Mouse (Mus musculus): ENCODE results near the gene Gm45799. TPM values are rescaled to one million over a fixed set of nuclear protein-coding genes. Genes with fewer than 3 reads are reported as not detected.
A peak's percentile ranks its signal among the peaks of the same experiment; 100 is the strongest.

Gene Gm45799
- total RNA-seq, 1 experiment, result 9.2 TPM

DNA sequence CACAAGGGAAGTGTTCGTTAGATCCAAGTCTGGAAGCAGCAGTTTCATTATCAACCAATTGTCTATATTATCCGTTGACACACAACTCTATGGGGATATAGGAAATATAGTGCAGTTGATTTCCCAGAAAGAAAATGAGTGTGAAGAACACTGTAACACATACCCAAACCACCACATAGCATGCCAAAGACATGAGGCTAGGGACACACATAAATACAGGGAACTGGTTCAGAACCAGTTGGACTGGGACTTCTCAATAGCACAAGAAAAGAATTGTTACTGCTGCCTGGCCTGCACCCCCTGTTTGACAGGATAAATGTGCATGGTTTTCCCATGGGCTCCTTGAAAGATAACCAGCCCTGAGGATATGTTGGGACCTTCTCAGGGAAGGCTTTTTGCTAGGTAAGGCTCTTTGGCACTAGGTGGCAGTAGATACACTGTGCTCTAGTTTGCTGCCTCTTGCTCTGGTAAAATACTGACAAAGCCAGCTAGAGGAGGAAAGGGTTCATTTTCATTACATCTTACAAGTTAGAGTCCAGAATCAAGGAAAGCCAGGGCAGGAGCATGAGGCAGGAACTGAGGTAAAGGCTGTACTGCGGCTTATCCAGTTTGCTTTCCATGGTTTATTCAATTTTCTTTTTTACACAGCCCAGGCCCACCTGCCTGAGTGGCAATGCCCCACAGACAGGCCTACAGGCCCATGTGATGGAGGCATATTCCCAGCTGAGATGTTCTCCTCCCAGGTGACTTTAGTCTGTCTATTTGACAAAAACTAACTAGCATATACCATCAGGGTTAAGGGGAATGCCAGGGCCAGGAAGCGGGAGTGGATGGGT is 86.0 kb downstream of the Gm45799 start:
- in situ Hi-C loops (cut with MboI; ENCODE audit: low sequenced_read_pairs in 2 of 2, unreplicated experiment in 2 of 2), result no loop called here
- Histone ChIP-seq H3K36me3 (ENCODE audit: control insufficient read depth, insufficient read depth, low read length, poor library complexity, severe bottlenecking) (no peaks in the 10 kb centered on the region; the same call in 1 of the 2 replicates), H3K9ac (ENCODE audit: insufficient read depth, low read depth, low read length, poor library complexity, severe bottlenecking) (no peak overlapping the region), H3K4me1 (ENCODE audit: control insufficient read depth in 2 of 2, insufficient read depth in 2 of 2, low read length in 2 of 2, poor library complexity in 1 of 2) (no peaks in the 10 kb centered on the region), H3K27ac (ENCODE audit: insufficient read depth, low read depth, low read length, poor library complexity, severe bottlenecking) (no peak overlapping the region), H3K4me3 (ENCODE audit: insufficient read depth in 1 of 2, low read depth in 1 of 2, low read length in 2 of 2, poor library complexity in 1 of 2, severe bottlenecking in 1 of 2) (no peak overlapping the region), H3K9me3 (ENCODE audit: control insufficient read depth, insufficient read depth, low read depth, low read length) (no peaks in the 10 kb centered on the region)
- TF ChIP-seq MAFK (IDR thresholded peaks at IDR 0.05; ENCODE audit: insufficient read depth, low read depth, low read length), result no peak
- TF ChIP-seq ZNF384 (IDR thresholded peaks at IDR 0.05; ENCODE audit: low read depth, low read length), result no peak
- no peak for TF ChIP-seq CHD2 (IDR thresholded peaks at IDR 0.05; ENCODE audit: low read depth, low read length)
- TF ChIP-seq HCFC1 (IDR thresholded peaks at IDR 0.05; ENCODE audit: borderline replicate concordance, insufficient read depth, low read length), result no peak
- TF ChIP-seq ZC3H11A (IDR thresholded peaks at IDR 0.05; ENCODE audit: borderline replicate concordance, low read depth, low read length), result peak; percentile 43; the same call in 1 of the 2 replicates
- DNase-seq (ENCODE audit: low read depth, low spot score), result no peak

DNA sequence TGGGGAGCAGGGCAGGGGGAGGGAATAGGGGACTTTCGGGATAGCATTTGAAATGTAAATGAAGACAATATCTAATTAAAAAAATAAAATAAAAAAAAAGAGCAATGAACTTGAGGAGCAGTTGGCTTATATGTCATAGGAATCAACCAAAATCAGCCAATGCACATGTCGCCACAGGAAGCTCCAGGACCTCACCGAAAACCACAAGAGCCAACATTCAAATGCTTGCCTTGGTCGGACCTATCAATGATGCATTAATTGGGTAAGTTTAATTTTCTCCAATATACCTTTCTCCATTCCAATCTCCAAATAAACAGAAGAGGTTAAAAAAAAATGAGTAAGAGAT is 86.6 kb downstream of the Gm45799 start:
- H3K9me3 ChIP-seq (ENCODE audit: control insufficient read depth, insufficient read depth, low read depth, low read length), result no peaks in the 10 kb centered on the region
- no peaks in the 10 kb centered on the region; the same call in 1 of the 2 replicates for H3K36me3 ChIP-seq (ENCODE audit: control insufficient read depth, insufficient read depth, low read length, poor library complexity, severe bottlenecking)
- no peak for DNase-seq (ENCODE audit: low read depth, low spot score)
- H3K9ac ChIP-seq (ENCODE audit: insufficient read depth, low read depth, low read length, poor library complexity, severe bottlenecking), result no peak overlapping the region
- no peak overlapping the region for H3K27ac ChIP-seq (ENCODE audit: insufficient read depth, low read depth, low read length, poor library complexity, severe bottlenecking)
- no peaks in the 10 kb centered on the region for H3K4me1 ChIP-seq (ENCODE audit: control insufficient read depth in 2 of 2, insufficient read depth in 2 of 2, low read length in 2 of 2, poor library complexity in 1 of 2)
- no peak overlapping the region for H3K4me3 ChIP-seq (ENCODE audit: insufficient read depth in 1 of 2, low read depth in 1 of 2, low read length in 2 of 2, poor library complexity in 1 of 2, severe bottlenecking in 1 of 2)
- TF ChIP-seq ZNF384 (IDR thresholded peaks at IDR 0.05; ENCODE audit: low read depth, low read length) (no peak), HCFC1 (IDR thresholded peaks at IDR 0.05; ENCODE audit: borderline replicate concordance, insufficient read depth, low read length) (no peak), ZC3H11A (IDR thresholded peaks at IDR 0.05; ENCODE audit: borderline replicate concordance, low read depth, low read length) (no peak), CHD2 (IDR thresholded peaks at IDR 0.05; ENCODE audit: low read depth, low read length) (no peak), MAFK (IDR thresholded peaks at IDR 0.05; ENCODE audit: insufficient read depth, low read depth, low read length) (no peak)
- in situ Hi-C loops (cut with MboI; ENCODE audit: low sequenced_read_pairs in 2 of 2, unreplicated experiment in 2 of 2), result no loop called here

DNA sequence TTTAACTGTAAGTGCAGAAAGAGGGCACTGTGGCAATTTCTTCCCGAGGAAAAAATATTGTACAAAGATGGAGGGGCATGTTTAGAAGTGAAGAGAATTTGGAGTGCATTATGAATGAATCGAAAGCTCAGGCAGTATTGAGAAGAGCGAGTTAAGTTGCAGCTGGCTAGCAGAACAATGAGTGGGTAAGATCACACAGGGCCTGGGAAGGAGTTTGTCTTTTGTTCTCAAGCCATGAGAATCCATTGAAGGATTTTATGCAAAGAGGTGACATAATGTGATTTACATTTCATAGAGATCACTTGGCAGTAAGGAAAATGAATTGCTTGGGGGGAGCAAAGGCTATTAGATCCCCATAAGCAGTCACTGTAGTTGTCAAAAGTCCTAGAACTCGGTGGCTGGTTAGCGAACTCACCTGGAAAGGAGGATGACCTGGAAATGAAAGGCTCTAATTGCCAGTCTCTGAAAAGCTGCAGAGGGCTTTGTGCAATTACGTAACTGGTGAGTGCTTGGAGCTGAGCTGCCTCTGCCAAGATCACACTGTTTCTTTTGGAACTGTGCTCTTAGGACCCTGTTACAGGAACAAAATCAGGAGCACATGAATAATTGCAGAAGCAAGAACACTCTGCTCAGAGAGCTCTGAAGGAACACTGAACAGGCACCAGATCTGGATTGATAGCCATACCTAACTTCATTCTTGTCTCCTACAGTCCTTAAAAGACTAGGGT is 88.5 kb downstream of the Gm45799 start:
- in situ Hi-C loops (cut with MboI; ENCODE audit: low sequenced_read_pairs in 2 of 2, unreplicated experiment in 2 of 2), result no loop called here
- Histone ChIP-seq H3K36me3 (ENCODE audit: control insufficient read depth, insufficient read depth, low read length, poor library complexity, severe bottlenecking) (peaks cover 15% of the 10 kb centered on the region), H3K4me3 (ENCODE audit: insufficient read depth in 1 of 2, low read depth in 1 of 2, low read length in 2 of 2, poor library complexity in 1 of 2, severe bottlenecking in 1 of 2) (no peak overlapping the region), H3K9me3 (ENCODE audit: control insufficient read depth, insufficient read depth, low read depth, low read length) (no peaks in the 10 kb centered on the region), H3K4me1 (ENCODE audit: control insufficient read depth in 2 of 2, insufficient read depth in 2 of 2, low read length in 2 of 2, poor library complexity in 1 of 2) (no peaks in the 10 kb centered on the region), H3K9ac (ENCODE audit: insufficient read depth, low read depth, low read length, poor library complexity, severe bottlenecking) (no peak overlapping the region), H3K27ac (ENCODE audit: insufficient read depth, low read depth, low read length, poor library complexity, severe bottlenecking) (no peak overlapping the region)
- no peak for TF ChIP-seq CHD2 (IDR thresholded peaks at IDR 0.05; ENCODE audit: low read depth, low read length)
- no peak for TF ChIP-seq ZC3H11A (IDR thresholded peaks at IDR 0.05; ENCODE audit: borderline replicate concordance, low read depth, low read length)
- TF ChIP-seq ZNF384 (IDR thresholded peaks at IDR 0.05; ENCODE audit: low read depth, low read length), result no peak
- no peak for TF ChIP-seq MAFK (IDR thresholded peaks at IDR 0.05; ENCODE audit: insufficient read depth, low read depth, low read length)
- TF ChIP-seq HCFC1 (IDR thresholded peaks at IDR 0.05; ENCODE audit: borderline replicate concordance, insufficient read depth, low read length), result no peak
- no peak for DNase-seq (ENCODE audit: low read depth, low spot score)

- Histone ChIP-seq H3K9me3 (ENCODE audit: control insufficient read depth, insufficient read depth, low read depth, low read length) (no peaks in the 10 kb centered on the region), H3K4me3 (ENCODE audit: insufficient read depth in 1 of 2, low read depth in 1 of 2, low read length in 2 of 2, poor library complexity in 1 of 2, severe bottlenecking in 1 of 2) (no peak overlapping the region), H3K9ac (ENCODE audit: insufficient read depth, low read depth, low read length, poor library complexity, severe bottlenecking) (no peak overlapping the region), H3K4me1 (ENCODE audit: control insufficient read depth in 2 of 2, insufficient read depth in 2 of 2, low read length in 2 of 2, poor library complexity in 1 of 2) (peaks cover 0 to 2% of the 10 kb centered on the region in 2 experiments; a peak in 1 of 4 replicates), H3K27ac (ENCODE audit: insufficient read depth, low read depth, low read length, poor library complexity, severe bottlenecking) (no peak overlapping the region), H3K36me3 (ENCODE audit: control insufficient read depth, insufficient read depth, low read length, poor library complexity, severe bottlenecking) (peaks cover 24% of the 10 kb centered on the region)
- in situ Hi-C loops (cut with MboI; ENCODE audit: low sequenced_read_pairs in 2 of 2, unreplicated experiment in 2 of 2), result no loop called here
- DNase-seq (ENCODE audit: low read depth, low spot score), result no peak
- TF ChIP-seq HCFC1 (IDR thresholded peaks at IDR 0.05; ENCODE audit: borderline replicate concordance, insufficient read depth, low read length) (no peak), ZC3H11A (IDR thresholded peaks at IDR 0.05; ENCODE audit: borderline replicate concordance, low read depth, low read length) (no peak), MAFK (IDR thresholded peaks at IDR 0.05; ENCODE audit: insufficient read depth, low read depth, low read length) (no peak), ZNF384 (IDR thresholded peaks at IDR 0.05; ENCODE audit: low read depth, low read length) (no peak), CHD2 (IDR thresholded peaks at IDR 0.05; ENCODE audit: low read depth, low read length) (no peak)
Observed at GRCm38 (mm10) chr7:105733836-105734235, 93.5 kb downstream of the Gm45799 start.

Other genes starting within 250 kb of the Gm45799 start
- gene Fam160a2, start 240.5 kb upstream of the Gm45799 start, total RNA-seq (2012; rRNA removed), result 29.9 and 37.6 TPM in 2 replicates
- 0.13 and 0.37 TPM in 2 replicates for gene Cnga4, start 236.0 kb upstream of the Gm45799 start, total RNA-seq (2012; rRNA removed)
- 0.27 and 0.58 TPM in 2 replicates for gene Cckbr, start 214.8 kb upstream of the Gm45799 start, total RNA-seq (2012; rRNA removed)
- gene Cavin3, start 158.3 kb upstream of the Gm45799 start, total RNA-seq (2012; rRNA removed), result 2.0 and 5.3 TPM in 2 replicates
- 19.4 and 22.8 TPM in 2 replicates for gene Smpd1, start 86.2 kb upstream of the Gm45799 start, total RNA-seq (2012; rRNA removed)
- 14.2 and 19.9 TPM in 2 replicates for gene Apbb1, start 58.9 kb upstream of the Gm45799 start, total RNA-seq (2012; rRNA removed)
- 0.58 and 0.71 TPM in 2 replicates for gene Hpx, start 40.4 kb upstream of the Gm45799 start, total RNA-seq (2012; rRNA removed)
- gene Trim3, start 7.0 kb upstream of the Gm45799 start, total RNA-seq (2012; rRNA removed), result 28.5 and 29.5 TPM in 2 replicates
- 75.4 and 85.5 TPM in 2 replicates for gene Timm10b, start 496 bp upstream of the Gm45799 start, total RNA-seq (2012; rRNA removed)
- gene Arfip2, start 136 bp upstream of the Gm45799 start, total RNA-seq (2012; rRNA removed), result 46.5 and 62.9 TPM in 2 replicates
- 0.32 and 0.98 TPM in 2 replicates for gene Dnhd1, start 10.3 kb downstream of the Gm45799 start, total RNA-seq (2012; rRNA removed)
- gene Ilk, start 96.0 kb downstream of the Gm45799 start, total RNA-seq (2012; rRNA removed), result 36.9 and 61.4 TPM in 2 replicates
- 25.3 and 35.6 TPM in 2 replicates for gene Rrp8, start 96.8 kb downstream of the Gm45799 start, total RNA-seq (2012; rRNA removed)
- gene Taf10, start 103.8 kb downstream of the Gm45799 start, total RNA-seq (2012; rRNA removed), result 173 and 192 TPM in 2 replicates
- 53.1 and 78.4 TPM in 2 replicates for gene Tpp1, start 111.7 kb downstream of the Gm45799 start, total RNA-seq (2012; rRNA removed)
- 1.5 and 3.3 TPM in 2 replicates for gene Dchs1, start 147.1 kb downstream of the Gm45799 start, total RNA-seq (2012; rRNA removed)
- 325 and 371 TPM in 2 replicates for gene Mrpl17, start 170.5 kb downstream of the Gm45799 start, total RNA-seq (2012; rRNA removed)